Mouse (Mus musculus) bone marrow macrophage, adult 2 months (primary cell): ENCODE measurements at regions not wholly inside any gene's neighbourhood (a gene's known extent, or its start where the extent isn't known, plus 50 kb on each side); places are given as distances from the start of the nearest gene placed in this dataset.

ENCODE experiments used
- H3K27ac ChIP-seq: 2 replicates; pipeline ENCODE4 v1.5.1; 2012; ENCODE audit warnings: low read depth, low read length; ENCODE audit not compliant: insufficient read depth
- H3K4me1 ChIP-seq: 2 replicates; pipeline ENCODE4 v1.6.1; 2012; ENCODE audit warnings: low read length; ENCODE audit not compliant: control insufficient read depth, insufficient read depth
- H3K4me3 ChIP-seq: 2 replicates; pipeline ENCODE4 v1.5.1; 2012; ENCODE audit warnings: mild to moderate bottlenecking, low read length, moderate library complexity; ENCODE audit not compliant: insufficient read depth
- CTCF ChIP-seq: IDR thresholded peaks from 2 replicates; pipeline ENCODE4 v1.5.1; 2012; ENCODE audit warnings: low read depth, mild to moderate bottlenecking, low read length, moderate library complexity
- POLR2A ChIP-seq: IDR thresholded peaks from 2 replicates; pipeline ENCODE4 v1.6.1; 2012; ENCODE audit warnings: mild to moderate bottlenecking, low read depth, low read length, borderline replicate concordance

- no peak for TF ChIP-seq POLR2A
- TF ChIP-seq CTCF = no peak
- Histone ChIP-seq H3K4me1 (peaks cover 3% of the 10 kb centered on the region), H3K27ac (no peak overlapping the region), H3K4me3 (no peak overlapping the region)
These were observed 278.2 kb downstream of the Kcnrg start for GRCm38 (mm10) chr14:61885241-61886015.

- Histone ChIP-seq H3K27ac (no peak overlapping the region), H3K4me3 (no peak overlapping the region), H3K4me1 (no peaks in the 10 kb centered on the region)
- TF ChIP-seq CTCF (no peak), POLR2A (no peak)
These were observed 282.4 kb downstream of the Kcnrg start for GRCm38 (mm10) chr14:61889626-61890025.

GRCm38 (mm10) chr14:61893786-61894185 is 286.5 kb downstream of the Kcnrg start:
- no peak overlapping the region for H3K27ac ChIP-seq
- no peak overlapping the region for H3K4me3 ChIP-seq
- TF ChIP-seq POLR2A (no peak), CTCF (no peak)
- H3K4me1 ChIP-seq = no peaks in the 10 kb centered on the region

GRCm38 (mm10) chr14:61896879-61897278 is 289.6 kb downstream of the Kcnrg start:
- H3K4me1 ChIP-seq = no peaks in the 10 kb centered on the region
- no peak for TF ChIP-seq CTCF
- no peak for TF ChIP-seq POLR2A
- no peak overlapping the region for H3K27ac ChIP-seq
- H3K4me3 ChIP-seq = no peak overlapping the region

GRCm38 (mm10) chr14:61898664-61899063 is 291.4 kb downstream of the Kcnrg start:
- no peak overlapping the region for H3K27ac ChIP-seq
- no peak overlapping the region for H3K4me3 ChIP-seq
- TF ChIP-seq POLR2A (no peak), CTCF (no peak)
- no peaks in the 10 kb centered on the region for H3K4me1 ChIP-seq

GRCm38 (mm10) chr14:61904426-61905124 is 297.3 kb downstream of the Kcnrg start:
- Histone ChIP-seq H3K27ac (no peak overlapping the region), H3K4me1 (no peaks in the 10 kb centered on the region), H3K4me3 (no peak overlapping the region)
- TF ChIP-seq CTCF = no peak
- no peak for TF ChIP-seq POLR2A

GRCm38 (mm10) chr14:61918113-61918512 is 310.9 kb downstream of the Kcnrg start:
- no peak for TF ChIP-seq CTCF
- TF ChIP-seq POLR2A = no peak
- Histone ChIP-seq H3K27ac (no peak overlapping the region), H3K4me3 (no peak overlapping the region), H3K4me1 (no peaks in the 10 kb centered on the region; the same call in 1 of the 2 replicates)

- H3K4me1 ChIP-seq = no peaks in the 10 kb centered on the region
- H3K27ac ChIP-seq = no peak overlapping the region
- TF ChIP-seq CTCF (no peak), POLR2A (no peak)
- H3K4me3 ChIP-seq = no peak overlapping the region
These were observed 324.6 kb downstream of the Kcnrg start for GRCm38 (mm10) chr14:61931811-61932210.

- Histone ChIP-seq H3K27ac (no peak overlapping the region), H3K4me1 (peaks cover 3% of the 10 kb centered on the region), H3K4me3 (no peak overlapping the region)
- TF ChIP-seq POLR2A = no peak
- no peak for TF ChIP-seq CTCF
These were observed 334.4 kb downstream of the Kcnrg start for GRCm38 (mm10) chr14:61941682-61942081.

- Histone ChIP-seq H3K4me3 (no peak overlapping the region), H3K4me1 (peaks cover 5% of the 10 kb centered on the region), H3K27ac (no peak overlapping the region)
- no peak for TF ChIP-seq POLR2A
- TF ChIP-seq CTCF = no peak
These were observed 338.4 kb downstream of the Kcnrg start for GRCm38 (mm10) chr14:61945659-61946058.
